Mouse (Mus musculus): ENCODE data around the gene Prss53. TPM values are rescaled to one million over a fixed set of nuclear protein-coding genes. Genes with fewer than 3 reads are reported as not detected.

The Prss53 gene
- 0.72 and 0.84 TPM in 2 replicates for polyA plus RNA-seq (2015; fragmentation: Nextera tagmentation; extraction: Ambion mirVana)

DNA sequence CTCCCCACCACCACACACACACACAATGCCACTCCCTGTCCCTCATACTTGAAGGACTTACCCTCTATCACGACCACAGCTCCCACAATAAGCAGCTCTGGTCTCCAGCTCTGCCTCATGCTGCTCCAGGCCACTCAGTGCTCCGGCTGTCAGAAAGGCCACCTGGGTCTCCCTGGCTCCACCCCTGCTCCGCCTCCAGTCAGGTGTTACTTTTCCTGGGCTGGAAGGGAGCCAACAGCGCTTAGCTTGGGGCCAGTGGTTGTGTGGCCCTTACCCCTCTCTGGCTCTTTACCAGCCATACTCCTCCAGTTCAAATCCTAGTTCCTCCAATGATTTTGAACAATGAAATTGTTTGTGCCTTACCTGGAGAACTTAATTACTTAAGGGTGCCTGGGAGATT is at the start of gene Prss53:
Gene Prss53, minus strand, starts transcription at position 173 of the 400 bp plus-strand sequence.

DNA sequence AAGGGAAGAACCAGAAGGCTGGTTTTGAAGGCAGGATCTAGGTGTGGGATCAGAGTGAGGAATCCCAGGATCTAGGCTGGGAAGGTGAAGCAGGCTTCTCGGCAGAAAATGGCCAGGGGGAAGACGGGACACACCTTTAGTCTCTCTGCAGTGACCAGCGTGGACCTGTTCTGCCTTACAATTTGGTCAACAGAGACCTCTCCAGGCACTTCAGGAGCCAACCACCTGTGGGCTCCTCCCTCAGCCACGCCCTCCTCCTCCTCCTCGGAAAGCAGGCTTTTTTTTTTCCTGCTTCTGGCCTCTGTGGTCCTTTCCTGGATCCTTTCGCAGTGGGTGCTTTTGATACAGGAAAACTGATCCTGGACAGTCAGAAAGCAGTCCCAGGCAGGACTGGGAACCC is 39.2 kb upstream of the Prss53 start, which contains the start of gene Prss8:
Gene Prss8, minus strand, starts transcription at position 182 of the 400 bp plus-strand sequence.

GRCm38 (mm10) chr7:127912190-127912871 is 21.6 kb upstream of the Prss53 start, which contains the start of gene Kat8:
Gene Kat8 (plus strand): TSS chr7:127912516.

GRCm38 (mm10) chr7:127903971-127904796 is 13.4 kb upstream of the Prss53 start, which contains the start of gene Bckdk:
Gene Bckdk (plus strand): TSS chr7:127904082.

GRCm38 (mm10) chr7:127895442-127895841 is 4.7 kb upstream of the Prss53 start, which contains the start of the genes Gm21974 and Vkorc1:
Gene Gm21974 (minus strand): TSS chr7:127895454.
Gene Vkorc1 (minus strand): TSS chr7:127895617.

DNA sequence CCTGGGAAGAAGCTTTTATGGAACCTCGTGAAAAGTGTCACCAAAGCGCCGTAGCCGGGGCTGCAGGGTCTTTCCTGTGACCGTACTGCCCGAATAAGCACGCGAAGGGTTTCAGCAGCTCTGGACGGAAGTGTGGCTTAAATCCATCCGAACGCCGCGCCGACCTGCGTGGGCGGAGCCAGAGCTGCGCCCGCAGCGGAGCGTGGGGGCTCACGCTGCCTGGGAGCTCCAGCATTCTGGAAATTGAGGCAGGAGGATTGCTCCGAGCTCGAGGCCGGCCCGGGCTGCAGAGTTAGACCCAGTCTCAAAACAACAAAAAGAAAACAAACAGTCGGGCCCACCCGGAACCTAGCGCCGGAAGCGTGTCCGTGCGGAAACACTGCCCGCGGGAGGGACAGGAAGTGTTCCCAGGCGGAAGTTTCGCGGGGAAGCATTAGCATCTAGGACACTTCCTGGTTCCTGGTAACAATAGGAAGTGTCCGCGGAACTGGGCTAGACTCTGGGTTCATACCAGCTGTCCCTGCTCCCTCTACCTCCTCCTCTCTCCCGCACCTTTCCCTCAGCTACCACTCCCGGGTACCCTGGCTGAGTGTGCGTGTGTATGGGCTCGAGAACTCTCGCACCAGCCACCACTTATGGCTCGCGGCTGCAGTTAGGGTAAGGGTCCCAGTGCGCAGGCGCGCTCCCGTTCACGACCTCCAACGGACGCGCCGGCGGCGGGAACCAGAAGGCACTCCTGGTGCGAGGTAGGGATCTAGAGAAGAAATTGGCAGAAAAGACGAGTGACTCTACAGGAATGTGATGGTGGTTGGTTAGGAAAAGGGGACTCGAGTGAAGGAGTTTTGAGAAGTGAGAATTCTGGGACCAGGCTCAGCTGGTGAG is 14.1 kb downstream of the Prss53 start, which contains the start of gene Zfp668:
Gene Zfp668, minus strand, starts transcription at position 362 of the 882 bp plus-strand sequence.

DNA sequence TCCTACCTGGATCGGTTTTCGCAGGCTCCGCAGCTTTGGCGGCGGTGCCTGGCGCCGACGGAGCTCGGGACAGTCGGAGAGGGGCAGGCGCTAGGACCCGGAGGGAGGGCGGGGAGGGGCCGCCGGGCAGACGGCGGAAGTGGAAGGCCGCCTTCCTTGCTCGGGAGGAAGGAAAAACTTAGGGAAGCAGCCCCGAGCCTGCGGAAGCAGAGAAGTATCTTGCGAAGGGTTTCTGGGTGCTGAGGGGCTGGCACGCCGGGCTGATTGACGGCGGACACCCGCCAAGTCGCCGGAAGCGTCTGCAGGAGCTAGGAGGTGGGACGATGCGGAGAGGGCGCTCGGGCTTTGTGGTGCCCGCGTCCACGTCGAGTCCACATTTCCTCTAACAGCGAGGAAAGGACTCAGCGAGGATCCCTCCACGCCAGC is 14.7 kb downstream of the Prss53 start, which contains the start of gene Zfp646:
Gene Zfp646, plus strand, starts transcription at position 181 of the 426 bp plus-strand sequence.

Other genes with a start within 250 kb of the Prss53 start
- 137 and 174 TPM in 2 replicates for gene Bcl7c, start 182.0 kb downstream of the Prss53 start, polyA plus RNA-seq (2015; fragmentation: Nextera tagmentation; extraction: Ambion mirVana)
- 9.4 and 12.0 TPM in 2 replicates for gene Ctf1, start 178.2 kb downstream of the Prss53 start, polyA plus RNA-seq (2015; fragmentation: Nextera tagmentation; extraction: Ambion mirVana)
- 0.06 and 0.10 TPM in 2 replicates for gene Ctf2, start 158.8 kb downstream of the Prss53 start, polyA plus RNA-seq (2015; fragmentation: Nextera tagmentation; extraction: Ambion mirVana)
- gene Fbxl19, start 146.4 kb downstream of the Prss53 start, polyA plus RNA-seq (2015; fragmentation: Nextera tagmentation; extraction: Ambion mirVana): 1.9 and 2.2 TPM in 2 replicates
- gene Orai3, start 121.2 kb downstream of the Prss53 start, polyA plus RNA-seq (2015; fragmentation: Nextera tagmentation; extraction: Ambion mirVana): 22.4 and 30.3 TPM in 2 replicates
- gene Setd1a, start 114.3 kb downstream of the Prss53 start, polyA plus RNA-seq (2015; fragmentation: Nextera tagmentation; extraction: Ambion mirVana): 18.0 and 18.3 TPM in 2 replicates
- gene Gm49388, start 105.4 kb downstream of the Prss53 start, polyA plus RNA-seq (2015; fragmentation: Nextera tagmentation; extraction: Ambion mirVana): not detected in 2 replicates
- gene Hsd3b7, start 90.4 kb downstream of the Prss53 start, polyA plus RNA-seq (2015; fragmentation: Nextera tagmentation; extraction: Ambion mirVana): 38.2 and 51.3 TPM in 2 replicates
- 36.1 and 40.7 TPM in 2 replicates for gene Stx4a, start 66.7 kb downstream of the Prss53 start, polyA plus RNA-seq (2015; fragmentation: Nextera tagmentation; extraction: Ambion mirVana)
- gene Stx1b, start 66.4 kb downstream of the Prss53 start, polyA plus RNA-seq (2015; fragmentation: Nextera tagmentation; extraction: Ambion mirVana): 4.0 and 5.3 TPM in 2 replicates
- 5.1 and 5.5 TPM in 2 replicates for gene Zfp646, start 14.7 kb downstream of the Prss53 start, polyA plus RNA-seq (2015; fragmentation: Nextera tagmentation; extraction: Ambion mirVana)
- gene Zfp668, start 14.1 kb downstream of the Prss53 start, polyA plus RNA-seq (2015; fragmentation: Nextera tagmentation; extraction: Ambion mirVana): 8.6 and 10.2 TPM in 2 replicates
- gene Gm21974, start 4.5 kb upstream of the Prss53 start, polyA plus RNA-seq (2015; fragmentation: Nextera tagmentation; extraction: Ambion mirVana): not detected in 2 replicates
- 209 and 232 TPM in 2 replicates for gene Vkorc1, start 4.6 kb upstream of the Prss53 start, polyA plus RNA-seq (2015; fragmentation: Nextera tagmentation; extraction: Ambion mirVana)
- gene Bckdk, start 13.1 kb upstream of the Prss53 start, polyA plus RNA-seq (2015; fragmentation: Nextera tagmentation; extraction: Ambion mirVana): 87.5 and 128 TPM in 2 replicates
- 23.3 and 29.7 TPM in 2 replicates for gene Kat8, start 21.5 kb upstream of the Prss53 start, polyA plus RNA-seq (2015; fragmentation: Nextera tagmentation; extraction: Ambion mirVana)
- 1.0 and 2.5 TPM in 2 replicates for gene Prss8, start 39.1 kb upstream of the Prss53 start, polyA plus RNA-seq (2015; fragmentation: Nextera tagmentation; extraction: Ambion mirVana)
- gene Prss36, start 55.8 kb upstream of the Prss53 start, polyA plus RNA-seq (2015; fragmentation: Nextera tagmentation; extraction: Ambion mirVana): 12.9 and 13.1 TPM in 2 replicates
- gene Fus, start 76.5 kb upstream of the Prss53 start, polyA plus RNA-seq (2015; fragmentation: Nextera tagmentation; extraction: Ambion mirVana): 170 and 234 TPM in 2 replicates
- gene Pycard, start 102.9 kb upstream of the Prss53 start, polyA plus RNA-seq (2015; fragmentation: Nextera tagmentation; extraction: Ambion mirVana): 37.4 and 57.5 TPM in 2 replicates
- gene Trim72, start 113.0 kb upstream of the Prss53 start, polyA plus RNA-seq (2015; fragmentation: Nextera tagmentation; extraction: Ambion mirVana): 0.15 TPM in 1 of 2 replicates, not detected in the other
- gene Itgam, start 171.7 kb upstream of the Prss53 start, polyA plus RNA-seq (2015; fragmentation: Nextera tagmentation; extraction: Ambion mirVana): 1.8 and 2.1 TPM in 2 replicates
- 0.06 TPM in 1 of 2 replicates, not detected in the other for gene Gm49368, start 171.7 kb upstream of the Prss53 start, polyA plus RNA-seq (2015; fragmentation: Nextera tagmentation; extraction: Ambion mirVana)
- 0.23 TPM in 1 of 2 replicates, not detected in the other for gene Itgax, start 238.6 kb upstream of the Prss53 start, polyA plus RNA-seq (2015; fragmentation: Nextera tagmentation; extraction: Ambion mirVana)